Mouse (Mus musculus): ENCODE results near the gene Bcat2. TPM values are rescaled to one million over a fixed set of nuclear protein-coding genes. Genes with fewer than 3 reads are reported as not detected.
A peak's percentile ranks its signal among the peaks of the same experiment; 100 is the strongest.

The Bcat2 gene
- polyA plus RNA-seq, 2 experiments: 35.9 to 40.6 TPM

DNA sequence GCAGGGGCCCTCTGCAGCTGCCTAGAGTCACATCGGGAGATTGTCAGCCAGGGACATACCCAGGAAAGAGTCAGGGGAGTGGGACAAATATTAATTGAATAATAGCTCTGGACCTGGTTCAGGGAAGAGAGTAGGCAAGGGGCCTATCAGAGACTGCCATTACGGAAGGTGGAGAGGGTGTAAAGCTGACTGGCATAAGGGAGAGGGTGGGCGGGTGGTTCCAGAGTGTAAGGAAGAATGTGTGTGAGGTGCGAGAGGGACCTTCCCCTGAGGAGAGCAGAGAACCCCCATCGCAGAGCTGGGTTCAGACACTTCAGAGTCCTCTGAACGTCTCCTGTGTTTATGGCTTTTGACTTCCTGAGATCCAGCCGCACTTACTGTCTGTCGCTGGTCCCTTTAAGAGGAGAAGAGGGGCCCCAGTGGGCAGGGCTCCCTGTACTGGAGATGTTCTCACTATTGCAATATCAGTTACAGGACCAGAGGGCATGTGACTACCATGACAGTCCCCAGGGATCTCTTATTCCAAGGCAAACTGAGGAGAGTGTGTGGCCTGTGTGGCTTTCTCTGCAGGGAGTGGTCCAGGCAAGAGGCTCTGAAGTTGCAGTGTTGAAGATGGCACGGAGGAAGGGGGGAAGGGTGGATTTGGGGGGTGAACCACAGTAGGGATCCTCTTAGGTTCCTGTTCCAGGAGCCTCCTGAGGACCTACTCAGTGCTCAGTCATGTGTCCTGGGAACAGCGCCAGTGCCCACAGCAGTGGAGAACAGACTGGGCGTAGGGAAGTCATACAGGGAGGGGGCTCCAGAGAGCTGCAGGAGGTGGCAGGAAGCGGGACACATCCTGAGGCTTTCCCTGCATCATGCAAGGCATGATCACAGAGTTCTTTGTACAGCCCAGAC is 8.1 kb upstream of the Bcat2 start:
- H3K4me1 ChIP-seq (replicated peaks; ENCODE audit: control insufficient read depth in 2 of 2, insufficient read depth in 2 of 2, low read length in 1 of 2): peaks cover 8 to 23% of the 10 kb centered on the region in 2 experiments
- no peaks in the 10 kb centered on the region for H3K27me3 ChIP-seq (ENCODE audit: control insufficient read depth, insufficient read depth, low read length)
- DNase-seq (ENCODE audit: low read depth in 3 of 3, low spot score in 3 of 3): no peak
- ATAC-seq (ENCODE audit: insufficient read depth): peak; percentile 75
- peak overlapping the region; percentile 15 to 38; a peak in 3 of 4 replicates for H3K4me3 ChIP-seq (ENCODE audit: insufficient read depth in 1 of 2, low read depth in 2 of 2, low read length in 2 of 2)
- TF ChIP-seq EP300 (IDR thresholded peaks at IDR 0.05; ENCODE audit: low read depth) (no peak), CTCF (IDR thresholded peaks at IDR 0.05; ENCODE audit: low read depth) (0 out of 2 replicates have a peak, but pooled peaks have one; percentile 9)
- WGBS (ENCODE audit: insufficient replicate concordance): 25% methylated on average over 12 of the region's 12 CpGs
- H3K27ac ChIP-seq: no peak overlapping the region
- peak overlapping the region; percentile 52 for H3K4me2 ChIP-seq (ENCODE audit: low read depth)
- peak overlapping the region; percentile 48 for H3K9ac ChIP-seq (replicated peaks)
- no peaks in the 10 kb centered on the region for H3K36me3 ChIP-seq (replicated peaks; ENCODE audit: control insufficient read depth, insufficient read depth, low read depth)
- no peaks in the 10 kb centered on the region for H3K9me3 ChIP-seq (ENCODE audit: control insufficient read depth, low read length)

DNA sequence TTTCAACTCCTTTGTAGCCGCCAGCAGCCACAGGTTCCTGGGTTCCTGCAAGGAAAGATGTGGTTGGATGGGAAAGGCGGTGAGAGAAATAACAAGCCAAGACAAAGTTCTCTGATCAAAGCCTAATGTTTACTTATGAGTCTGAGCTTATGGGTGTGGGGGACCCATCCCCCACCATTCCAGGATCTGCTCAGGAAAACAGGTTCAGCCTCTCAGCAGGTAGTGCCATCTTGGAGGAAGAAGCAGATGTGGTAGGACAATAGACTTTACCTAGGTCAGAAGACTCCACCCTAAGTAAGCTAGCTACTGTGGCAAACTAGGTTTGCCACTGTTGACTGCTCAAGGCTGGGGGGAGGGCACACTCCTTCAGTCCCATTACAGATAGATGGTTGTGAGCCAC is 5.1 kb upstream of the Bcat2 start:
- no peak overlapping the region for H3K4me2 ChIP-seq (ENCODE audit: low read depth)
- no peaks in the 10 kb centered on the region for H3K27me3 ChIP-seq (ENCODE audit: control insufficient read depth, insufficient read depth, low read length)
- H3K9ac ChIP-seq (replicated peaks): no peak overlapping the region
- TF ChIP-seq CTCF (IDR thresholded peaks at IDR 0.05; ENCODE audit: low read depth): no peak
- no peak for TF ChIP-seq EP300 (IDR thresholded peaks at IDR 0.05; ENCODE audit: low read depth)
- 78% methylated on average over 2 of the region's 2 CpGs for WGBS (ENCODE audit: insufficient replicate concordance)
- H3K9me3 ChIP-seq (ENCODE audit: control insufficient read depth, low read length): no peaks in the 10 kb centered on the region
- H3K27ac ChIP-seq: no peak overlapping the region
- ATAC-seq (ENCODE audit: insufficient read depth) (no peak), DNase-seq (ENCODE audit: low read depth in 3 of 3, low spot score in 3 of 3) (no peak)
- H3K36me3 ChIP-seq (replicated peaks; ENCODE audit: control insufficient read depth, insufficient read depth, low read depth): no peaks in the 10 kb centered on the region
- no peak overlapping the region for H3K4me3 ChIP-seq (ENCODE audit: insufficient read depth in 1 of 2, low read depth in 2 of 2, low read length in 2 of 2)
- H3K4me1 ChIP-seq (replicated peaks; ENCODE audit: control insufficient read depth in 2 of 2, insufficient read depth in 2 of 2, low read length in 1 of 2): peaks cover 32 to 48% of the 10 kb centered on the region in 2 experiments

DNA sequence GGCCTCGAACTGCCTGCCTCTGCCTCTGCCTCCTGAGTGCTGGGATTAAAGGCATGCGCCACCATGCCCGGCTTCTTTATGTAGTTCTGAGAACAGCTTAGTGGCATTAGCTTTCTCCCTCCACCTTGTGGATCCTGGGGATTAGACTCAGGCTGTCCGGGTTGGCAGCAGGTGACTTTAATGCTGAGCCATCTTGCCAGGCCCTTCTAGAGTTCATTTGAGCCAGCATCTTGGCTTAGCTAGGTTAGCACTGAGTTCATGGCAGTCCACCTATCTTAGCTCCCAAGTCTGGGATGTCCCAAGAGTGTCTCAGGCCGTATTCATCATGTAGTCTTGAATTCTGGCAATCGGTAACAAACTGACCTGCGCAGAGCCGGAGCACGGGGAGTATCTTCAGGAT is 4.5 kb upstream of the Bcat2 start:
- WGBS (ENCODE audit: insufficient replicate concordance): 81% methylated on average over 9 of the region's 9 CpGs
- no peaks in the 10 kb centered on the region for H3K27me3 ChIP-seq (ENCODE audit: control insufficient read depth, insufficient read depth, low read length)
- no peak for ATAC-seq (ENCODE audit: insufficient read depth)

DNA sequence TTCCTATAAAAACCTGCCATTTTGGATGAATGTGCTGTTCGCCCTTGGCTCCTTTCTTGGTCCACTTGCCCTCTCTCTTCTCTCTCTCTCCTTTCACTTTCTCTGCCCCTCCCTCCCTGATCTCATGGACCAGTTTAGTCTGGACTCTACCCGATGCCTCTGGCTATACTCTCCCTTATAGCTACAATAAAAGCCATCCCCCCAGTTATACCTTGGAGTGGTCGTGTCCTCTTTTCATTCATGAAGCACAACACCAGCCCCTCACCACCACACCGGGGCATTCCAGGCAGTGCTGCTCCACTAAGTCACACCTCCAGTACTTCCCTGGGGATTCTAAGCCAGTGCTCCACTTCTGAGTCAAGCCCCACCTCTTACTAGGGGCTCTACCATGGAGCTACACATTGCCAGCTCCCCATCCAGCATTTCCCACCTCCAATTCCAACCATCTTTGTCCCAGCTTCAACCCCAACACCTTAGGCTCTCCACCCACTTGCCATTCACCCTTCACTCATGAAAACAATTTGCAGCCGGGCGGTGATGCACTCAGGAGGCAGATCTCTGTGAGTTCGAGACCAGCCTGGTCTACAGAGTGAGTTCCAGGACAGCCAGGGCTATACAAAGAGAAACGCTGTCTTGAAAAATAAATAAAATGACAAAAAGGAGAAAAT is 2.7 kb upstream of the Bcat2 start:
- no peak for ATAC-seq (ENCODE audit: insufficient read depth)
- H3K4me1 ChIP-seq (replicated peaks; ENCODE audit: control insufficient read depth in 2 of 2, insufficient read depth in 2 of 2, low read length in 1 of 2): peaks cover 42 to 49% of the 10 kb centered on the region in 2 experiments
- H3K27me3 ChIP-seq (ENCODE audit: control insufficient read depth, insufficient read depth, low read length): no peaks in the 10 kb centered on the region
- H3K9ac ChIP-seq (replicated peaks): no peak overlapping the region
- peak overlapping the region in 1 of 2 experiments; percentile 53; a peak in 2 of 4 replicates for H3K4me3 ChIP-seq (ENCODE audit: insufficient read depth in 1 of 2, low read depth in 2 of 2, low read length in 2 of 2)
- peak overlapping the region; percentile 97 for H3K4me2 ChIP-seq (ENCODE audit: low read depth)
- no peaks in the 10 kb centered on the region for H3K9me3 ChIP-seq (ENCODE audit: control insufficient read depth, low read length)
- 71% methylated on average over 8 of the region's 8 CpGs for WGBS (ENCODE audit: insufficient replicate concordance)
- no peaks in the 10 kb centered on the region; the same call in 1 of the 2 replicates for H3K36me3 ChIP-seq (replicated peaks; ENCODE audit: control insufficient read depth, insufficient read depth, low read depth)
- H3K27ac ChIP-seq: peak overlapping the region; percentile 83
- DNase-seq (ENCODE audit: low read depth in 3 of 3, low spot score in 3 of 3): no peak
- no peak for TF ChIP-seq EP300 (IDR thresholded peaks at IDR 0.05; ENCODE audit: low read depth)
- TF ChIP-seq CTCF (IDR thresholded peaks at IDR 0.05; ENCODE audit: low read depth): no peak

More for the DNA sequence above, 4.5 kb upstream of the Bcat2 start:
- Histone ChIP-seq H3K36me3 (replicated peaks; ENCODE audit: control insufficient read depth, insufficient read depth, low read depth) (no peaks in the 10 kb centered on the region; the same call in 1 of the 2 replicates), H3K4me2 (ENCODE audit: low read depth) (no peak overlapping the region), H3K4me1 (replicated peaks; ENCODE audit: control insufficient read depth in 2 of 2, insufficient read depth in 2 of 2, low read length in 1 of 2) (peaks cover 34 to 49% of the 10 kb centered on the region in 2 experiments), H3K9me3 (ENCODE audit: control insufficient read depth, low read length) (no peaks in the 10 kb centered on the region), H3K4me3 (ENCODE audit: insufficient read depth in 1 of 2, low read depth in 2 of 2, low read length in 2 of 2) (no peak overlapping the region), H3K9ac (replicated peaks) (no peak overlapping the region), H3K27ac (no peak overlapping the region)
- TF ChIP-seq EP300 (IDR thresholded peaks at IDR 0.05; ENCODE audit: low read depth) (no peak), CTCF (IDR thresholded peaks at IDR 0.05; ENCODE audit: low read depth) (no peak)
- DNase-seq (ENCODE audit: low read depth in 3 of 3, low spot score in 3 of 3): no peak
